Mouse (Mus musculus) thymus, adult 2 months (tissue): Measurements from ENCODE around the gene Cfap298. TPM values are rescaled to one million over a fixed set of nuclear protein-coding genes. Genes with fewer than 3 reads are reported as not detected.
A peak's percentile ranks its signal among the peaks of the same experiment; 100 is the strongest.

Source experiments
- DNase-seq: peaks from one replicate; pipeline ENCODE4 v3.0.0; 2021
- H3K27ac ChIP-seq: fragments of 200-500 bp; 2 replicates; pipeline ENCODE4 v1.5.1; 2012; ENCODE audit warnings: low read length, control low read depth; ENCODE audit not compliant: control insufficient read depth, insufficient read depth
- H3K27me3 ChIP-seq: fragments of 200-500 bp; 2 replicates; pipeline ENCODE4 v1.6.1; 2012; ENCODE audit warnings: mild to moderate bottlenecking, low read length, moderate library complexity, mixed read lengths; ENCODE audit not compliant: control insufficient read depth, insufficient read depth
- H3K36me3 ChIP-seq: fragments of 200-500 bp; 2 replicates; pipeline ENCODE4 v1.6.1; 2012; ENCODE audit warnings: mild to moderate bottlenecking, low read length, moderate library complexity; ENCODE audit not compliant: control insufficient read depth, insufficient read depth
- H3K4me1 ChIP-seq: fragments of 200-500 bp; replicated peaks from 2 replicates; pipeline ENCODE4 v1.6.1; 2012; ENCODE audit warnings: low read length; ENCODE audit not compliant: control insufficient read depth, insufficient read depth
- H3K4me3 ChIP-seq: fragments of 200-500 bp; 2 replicates; pipeline ENCODE4 v1.5.1; 2012; ENCODE audit warnings: mild to moderate bottlenecking, low read length, control low read depth, moderate library complexity; ENCODE audit not compliant: control insufficient read depth, insufficient read depth
- CTCF ChIP-seq: fragments of 200-500 bp; IDR thresholded peaks from 2 replicates; pipeline ENCODE4 v1.5.1; 2012; ENCODE audit warnings: mild to moderate bottlenecking, control low read depth, low read length, moderate library complexity, borderline replicate concordance; ENCODE audit not compliant: control insufficient read depth, poor library complexity, insufficient read depth; ENCODE audit errors: extremely low read depth
- POLR2A ChIP-seq: fragments of 200-500 bp; IDR thresholded peaks from 2 replicates; pipeline ENCODE4 v1.6.1; 2012; ENCODE audit warnings: mild to moderate bottlenecking, low read length, control low read depth, moderate library complexity; ENCODE audit not compliant: control insufficient read depth, poor library complexity, insufficient read depth; ENCODE audit errors: extremely low read depth
- WGBS: fragments of 180-500 bp; shearing (Covaris S2); methylation state at CpG from one replicate; pipeline ENCODE4 v1.1.7; 2018; 5-methylcytosine and 5-hydroxymethylcytosine counted together
- polyA plus RNA-seq: library from polyadenylated mRNA; depleted of rRNA; stranded (reverse); fragments of >200 nt; gene quantifications from 2 replicates; pipeline ENCODE4 v1.2.3, GENCODE M21; 2012; rRNA removed

Cfap298 gene
- polyA plus RNA-seq: 20.7 and 25.3 TPM in 2 replicates

- TF ChIP-seq CTCF: 0 out of 2 replicates have a peak, but pooled peaks have one; percentile 17
- peak; percentile 37; the same call in 1 of the 2 replicates for TF ChIP-seq POLR2A
- Histone ChIP-seq H3K4me1 (peaks cover 4% of the 10 kb centered on the region; the same call in 1 of the 2 replicates), H3K36me3 (peaks cover 6% of the 10 kb centered on the region), H3K27ac (peak within 1 kb of the TSS; percentile 36; the same call in 1 of the 2 replicates), H3K4me3 (peak within 1 kb of the TSS; percentile 96), H3K27me3 (no peaks in the 10 kb centered on the region)
- under 1% methylated on average over 56 of the region's 56 CpGs for WGBS
- peak; percentile 87 for DNase-seq
Measured at GRCm38 (mm10) chr16:90934687-90935328, at the start of gene Cfap298. TSS of gene Cfap298 (minus strand) at chr16:90935114.

- 98% methylated on average over 6 of the region's 6 CpGs for WGBS
- Histone ChIP-seq H3K4me1 (no peaks in the 10 kb centered on the region), H3K27ac (no peak overlapping the region), H3K36me3 (peaks cover 24% of the 10 kb centered on the region), H3K4me3 (no peak overlapping the region), H3K27me3 (no peaks in the 10 kb centered on the region)
- no peak for TF ChIP-seq CTCF
- TF ChIP-seq POLR2A: no peak
- no peak for DNase-seq
Measured at GRCm38 (mm10) chr16:90971004-90971403, 36.1 kb upstream of the Cfap298 start.

- Histone ChIP-seq H3K27ac (no peak overlapping the region), H3K36me3 (peaks cover 23% of the 10 kb centered on the region), H3K4me1 (no peaks in the 10 kb centered on the region), H3K4me3 (no peak overlapping the region), H3K27me3 (no peaks in the 10 kb centered on the region)
- no peak for DNase-seq
- 97% methylated on average over 4 of the region's 4 CpGs for WGBS
- TF ChIP-seq POLR2A (no peak), CTCF (no peak)
Measured at GRCm38 (mm10) chr16:90966241-90966640, 31.3 kb upstream of the Cfap298 start.

GRCm38 (mm10) chr16:90964302-90964701, 29.4 kb upstream of the Cfap298 start:
- DNase-seq: no peak
- 95% methylated on average over 10 of the region's 10 CpGs for WGBS
- no peaks in the 10 kb centered on the region for H3K4me1 ChIP-seq
- no peak overlapping the region for H3K4me3 ChIP-seq
- no peak overlapping the region for H3K27ac ChIP-seq
- TF ChIP-seq CTCF (no peak), POLR2A (no peak)
- H3K27me3 ChIP-seq: no peaks in the 10 kb centered on the region
- H3K36me3 ChIP-seq: peaks cover 27% of the 10 kb centered on the region

GRCm38 (mm10) chr16:90963866-90964265, 29.0 kb upstream of the Cfap298 start:
- no peak overlapping the region for H3K27ac ChIP-seq
- H3K4me1 ChIP-seq: no peaks in the 10 kb centered on the region
- H3K4me3 ChIP-seq: no peak overlapping the region
- WGBS: 96% methylated on average over 10 of the region's 10 CpGs
- no peak for DNase-seq
- H3K36me3 ChIP-seq: peaks cover 27% of the 10 kb centered on the region
- no peaks in the 10 kb centered on the region for H3K27me3 ChIP-seq
- TF ChIP-seq CTCF (no peak), POLR2A (no peak)

GRCm38 (mm10) chr16:90963231-90963630, 28.3 kb upstream of the Cfap298 start:
- WGBS: over 99% methylated on average over 4 of the region's 4 CpGs
- TF ChIP-seq POLR2A: no peak
- no peak for DNase-seq
- Histone ChIP-seq H3K4me1 (no peaks in the 10 kb centered on the region), H3K4me3 (no peak overlapping the region), H3K27me3 (no peaks in the 10 kb centered on the region), H3K36me3 (peaks cover 25% of the 10 kb centered on the region), H3K27ac (no peak overlapping the region)

GRCm38 (mm10) chr16:90958301-90959085, 23.6 kb upstream of the Cfap298 start:
- H3K36me3 ChIP-seq: peaks cover 19% of the 10 kb centered on the region
- H3K27me3 ChIP-seq: no peaks in the 10 kb centered on the region
- 97% methylated on average over 5 of the region's 5 CpGs for WGBS
- no peak overlapping the region for H3K4me3 ChIP-seq
- no peak for DNase-seq
- no peak overlapping the region for H3K27ac ChIP-seq
- TF ChIP-seq POLR2A: no peak
- TF ChIP-seq CTCF: no peak
- no peaks in the 10 kb centered on the region for H3K4me1 ChIP-seq
